Mouse (Mus musculus): ENCODE measurements at regions not wholly inside any gene's neighbourhood (a gene's known extent, or its start where the extent isn't known, plus 50 kb on each side); places are given as distances from the start of the nearest gene placed in this dataset.
A peak's percentile ranks its signal among the peaks of the same experiment; 100 is the strongest.

DNA sequence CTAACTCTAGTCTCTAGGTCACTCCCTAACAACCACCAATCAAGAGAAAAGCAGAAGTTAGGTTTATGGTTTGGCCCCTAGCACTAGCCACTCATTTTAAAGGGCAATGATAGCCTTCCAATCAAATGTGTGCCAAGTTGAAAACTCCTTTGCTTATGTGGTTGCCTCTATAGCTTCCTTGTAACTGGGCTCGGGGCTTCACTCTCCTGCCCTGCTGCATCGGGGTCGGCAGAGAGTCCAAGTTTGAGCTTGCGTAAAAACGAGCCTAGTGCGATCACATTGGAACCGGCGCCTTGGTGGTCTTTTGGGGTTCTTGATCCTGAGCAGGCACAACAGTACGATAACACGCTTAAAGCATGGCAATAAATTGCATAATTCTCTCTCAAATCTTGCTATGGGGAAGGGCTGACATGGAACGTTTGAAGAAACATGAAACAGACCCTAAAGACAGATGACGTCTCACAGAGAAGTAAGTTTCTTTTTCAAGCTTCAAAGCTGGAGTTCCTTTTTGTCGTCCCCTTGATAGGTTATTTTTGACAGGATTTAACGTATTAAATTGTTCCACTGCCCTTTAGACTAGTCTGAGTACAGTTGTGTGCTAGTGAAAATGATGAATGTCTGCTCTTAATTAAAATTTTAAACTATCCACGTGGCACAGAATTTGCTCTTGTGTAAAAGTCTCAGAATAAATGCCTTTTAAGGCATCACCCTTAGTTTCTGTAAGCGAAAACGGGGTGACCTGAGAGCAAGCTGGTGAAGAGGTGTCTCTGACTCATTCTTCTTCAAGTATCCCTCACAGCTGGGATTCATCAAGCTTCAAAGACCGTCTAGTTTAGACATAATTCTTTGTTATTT is 52.0 kb downstream of the 4930426L09Rik start:
- no peak for DNase-seq (ENCODE audit: low read depth)

GRCm38 (mm10) chr2:19055500-19055899 is 57.4 kb downstream of the 4930426L09Rik start:
- DNase-seq (ENCODE audit: low read depth): no peak

- no peak for DNase-seq (ENCODE audit: low read depth)
Measured at GRCm38 (mm10) chr2:19057859-19058258, 59.7 kb downstream of the 4930426L09Rik start.

- DNase-seq (ENCODE audit: low read depth): no peak
Measured at GRCm38 (mm10) chr2:19058765-19059164, 60.6 kb downstream of the 4930426L09Rik start.

GRCm38 (mm10) chr2:19059246-19059645 is 61.1 kb downstream of the 4930426L09Rik start:
- no peak for DNase-seq (ENCODE audit: low read depth)

DNA sequence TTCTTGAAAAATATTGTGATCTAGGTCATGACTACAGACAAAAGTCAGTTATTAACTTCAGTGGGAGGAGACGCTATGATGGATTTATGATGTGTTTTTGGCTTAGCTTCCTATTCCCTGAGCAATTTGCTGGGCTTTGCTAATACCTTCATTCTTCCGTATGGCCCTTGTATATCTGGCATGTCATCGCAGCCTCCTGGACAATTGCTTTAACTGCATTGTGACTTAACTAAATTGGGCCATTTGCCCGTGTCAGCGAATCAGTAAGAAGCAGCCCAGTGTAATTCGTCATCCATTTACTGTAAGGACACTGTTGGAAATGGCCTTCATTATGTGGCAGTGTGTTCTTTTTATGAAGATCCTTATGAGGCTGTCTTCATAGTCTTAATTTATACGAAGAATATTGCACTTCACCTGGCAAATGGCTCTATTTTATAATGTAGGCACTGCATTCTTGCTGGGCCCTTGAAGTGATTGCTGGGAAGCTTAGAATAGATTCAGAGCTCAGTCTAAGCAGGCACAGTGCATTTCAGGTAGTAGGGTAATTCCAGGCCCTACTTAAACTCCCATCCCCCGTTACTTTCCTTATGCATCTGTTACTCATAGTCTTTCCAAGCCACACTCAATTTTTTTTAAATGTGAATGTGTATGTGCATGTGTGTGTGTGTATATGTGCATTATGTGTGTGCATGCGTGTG is 62.2 kb downstream of the 4930426L09Rik start:
- DNase-seq (ENCODE audit: low read depth): no peak

DNA sequence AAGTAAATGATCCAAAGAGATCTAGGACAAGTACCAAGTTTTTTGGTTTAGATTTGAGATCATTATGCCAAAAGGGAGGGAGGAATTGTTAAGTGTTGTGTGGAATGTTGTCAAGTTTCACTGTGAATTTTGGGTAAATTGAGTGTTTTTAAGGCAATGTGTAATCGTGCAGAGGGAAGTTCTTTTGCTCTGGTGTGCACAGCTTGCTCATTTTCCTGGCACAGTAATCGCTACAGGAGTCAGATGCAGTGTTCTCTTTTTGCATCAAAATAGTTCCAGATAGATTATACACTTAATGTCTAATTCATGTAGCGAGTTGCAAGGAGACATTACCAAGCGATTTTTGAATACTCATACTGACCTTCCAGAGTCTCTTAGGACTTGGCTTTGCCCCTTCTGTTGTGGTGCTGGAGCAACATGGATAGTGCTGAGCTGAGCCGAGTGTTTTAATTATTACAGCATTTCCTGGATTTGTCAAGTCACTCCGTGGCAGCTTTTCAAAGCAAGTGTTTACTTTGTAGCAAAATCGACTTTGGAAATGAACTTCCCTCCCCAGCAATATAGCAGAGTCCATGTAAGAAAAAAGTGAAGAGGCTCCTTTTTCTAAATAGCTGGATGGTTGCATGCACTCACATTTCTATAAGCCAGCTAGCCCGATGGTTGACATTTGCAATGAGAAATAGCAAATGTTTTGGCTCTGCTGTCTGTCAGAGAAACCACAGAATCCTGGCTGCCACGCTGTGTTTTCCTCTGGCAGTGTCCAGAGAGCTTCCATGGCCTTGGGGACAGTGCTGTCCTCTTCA is 66.6 kb downstream of the 4930426L09Rik start:
- no peak for DNase-seq (ENCODE audit: low read depth)

GRCm38 (mm10) chr2:19065511-19065910 is 67.4 kb downstream of the 4930426L09Rik start:
- DNase-seq (ENCODE audit: low read depth): no peak

DNA sequence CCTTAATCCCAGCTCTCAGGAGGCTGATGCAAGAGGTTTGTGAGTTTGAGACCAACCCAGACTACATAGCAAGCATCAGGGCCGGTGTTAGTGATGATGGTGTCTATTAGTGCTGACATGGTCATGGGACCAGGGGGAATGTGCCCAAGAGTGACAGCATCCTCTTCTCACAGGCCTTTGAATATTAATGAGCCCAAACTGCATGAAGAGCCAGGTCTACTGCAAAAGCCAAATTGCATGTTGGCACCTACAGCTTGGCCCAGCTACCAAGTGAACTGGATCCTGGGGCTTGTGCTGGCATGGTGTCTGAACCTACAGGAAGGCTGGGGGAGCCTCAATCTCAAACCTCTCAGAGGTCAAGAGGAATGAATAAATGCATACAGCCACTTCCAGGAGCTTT is 70.0 kb downstream of the 4930426L09Rik start:
- DNase-seq (ENCODE audit: low read depth): no peak

DNA sequence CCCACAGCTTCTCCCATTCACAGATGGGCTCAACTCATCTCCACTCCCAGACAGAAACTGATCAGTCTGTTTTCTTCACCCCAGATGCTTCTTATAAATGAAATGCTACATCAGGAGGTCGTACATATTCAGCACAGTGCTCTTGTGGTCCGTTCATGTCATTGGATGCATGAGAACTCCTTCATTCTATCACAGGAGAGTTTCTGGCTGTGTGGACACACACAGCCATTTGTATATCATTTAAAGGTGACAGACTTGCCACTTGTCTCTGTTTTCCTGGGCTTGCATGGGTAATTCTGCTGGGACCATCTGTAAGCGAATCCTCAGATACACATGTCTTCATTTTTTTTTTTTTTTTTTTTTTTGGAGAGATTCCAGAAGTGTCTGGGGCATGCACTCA is 85.7 kb downstream of the 4930426L09Rik start:
- no peak for DNase-seq (ENCODE audit: low read depth)

- DNase-seq (ENCODE audit: low read depth): no peak
Measured at GRCm38 (mm10) chr2:19085105-19085504, 87.0 kb downstream of the 4930426L09Rik start.

- DNase-seq (ENCODE audit: low read depth): no peak
Measured at GRCm38 (mm10) chr2:19086167-19086566, 88.0 kb downstream of the 4930426L09Rik start.

DNA sequence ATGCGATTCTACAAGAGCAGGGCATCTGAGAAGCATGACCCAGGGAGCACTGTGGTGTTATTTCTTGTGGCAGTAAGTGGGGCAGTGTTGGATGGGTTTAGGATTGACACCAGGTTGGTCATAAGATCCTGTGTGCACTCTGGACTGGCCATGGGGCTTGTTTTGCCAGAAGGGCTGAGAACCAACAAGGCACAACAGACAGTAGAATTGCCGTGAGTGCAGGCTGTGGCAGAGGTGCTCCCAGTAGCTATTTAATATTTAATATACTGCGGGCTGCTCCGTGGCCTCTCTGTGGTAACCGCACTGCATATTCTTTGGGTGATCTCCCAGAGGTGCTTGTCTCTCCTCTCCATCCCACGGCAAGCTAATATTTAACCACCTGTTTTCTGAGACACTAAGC is 88.5 kb downstream of the 4930426L09Rik start:
- DNase-seq (ENCODE audit: low read depth): no peak

GRCm38 (mm10) chr2:19099384-19099783 is 99.7 kb upstream of the Armc3 start:
- DNase-seq (ENCODE audit: low read depth): peak; percentile 13

GRCm38 (mm10) chr2:19108753-19109152 is 90.3 kb upstream of the Armc3 start:
- DNase-seq (ENCODE audit: low read depth): no peak

DNA sequence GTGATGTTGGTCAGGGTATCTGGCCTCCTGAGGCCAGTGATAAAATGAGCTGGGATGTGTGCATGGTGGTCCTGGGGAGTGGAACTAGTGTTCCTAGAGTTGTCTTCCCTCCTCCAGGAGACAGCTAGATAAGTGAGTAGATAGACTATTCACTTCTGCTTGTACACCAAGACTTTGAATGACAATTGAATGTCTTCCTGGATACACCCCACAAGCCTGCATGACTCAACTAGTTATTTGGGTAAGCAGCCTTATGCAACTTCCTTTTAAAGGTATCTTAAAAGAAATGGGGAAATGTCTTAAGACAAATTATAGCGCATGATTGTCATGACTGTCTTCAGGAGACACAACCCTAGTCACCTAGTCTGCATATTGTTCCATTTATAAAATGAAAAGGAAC is 79.2 kb upstream of the Armc3 start:
- no peak for DNase-seq (ENCODE audit: low read depth)

- no peak for DNase-seq (ENCODE audit: low read depth)
Measured at GRCm38 (mm10) chr2:19132864-19133263, 66.2 kb upstream of the Armc3 start.

DNA sequence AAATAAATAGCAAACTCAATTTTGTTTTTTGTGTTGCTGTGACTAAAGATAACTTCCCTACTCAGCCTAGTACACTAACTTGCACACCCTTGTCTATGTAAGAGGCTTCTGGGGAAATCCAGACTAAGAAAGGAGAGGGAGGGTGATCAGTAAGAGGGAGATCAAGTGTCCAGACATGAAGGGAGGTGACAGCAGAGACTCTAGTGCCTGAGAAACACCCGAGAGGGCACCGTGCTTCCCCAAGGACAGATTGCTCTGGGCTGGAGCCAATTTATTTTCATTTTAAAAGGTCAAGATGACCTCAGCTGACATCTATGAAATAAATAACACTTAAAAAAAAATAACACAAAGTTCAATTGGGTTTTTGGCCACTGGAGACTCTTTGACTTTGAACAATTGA is 56.5 kb upstream of the Armc3 start:
- no peak for DNase-seq (ENCODE audit: low read depth)

DNA sequence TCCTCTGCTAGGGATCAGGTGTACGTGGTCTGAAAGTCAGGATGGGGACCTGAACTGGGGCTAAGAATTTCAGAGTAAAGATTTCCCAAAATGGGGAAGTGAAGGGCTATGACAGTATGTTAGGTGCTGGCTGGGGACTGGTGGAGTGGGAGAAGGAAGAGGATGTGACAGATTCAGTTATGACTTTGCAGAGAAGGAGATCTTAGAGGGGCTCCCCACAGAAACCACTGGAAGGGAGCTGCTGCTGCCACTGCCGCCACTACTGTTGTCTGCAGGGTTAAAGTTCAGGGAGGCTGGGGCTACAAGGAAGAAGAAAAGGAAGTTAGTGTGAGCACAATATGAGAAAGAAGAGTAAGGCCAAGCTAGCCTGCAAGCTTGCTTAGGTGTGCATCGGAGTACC is 53.7 kb upstream of the Armc3 start:
- DNase-seq (ENCODE audit: low read depth): no peak

GRCm38 (mm10) chr2:19145881-19146280 is 53.2 kb upstream of the Armc3 start:
- no peak for DNase-seq (ENCODE audit: low read depth)

DNA sequence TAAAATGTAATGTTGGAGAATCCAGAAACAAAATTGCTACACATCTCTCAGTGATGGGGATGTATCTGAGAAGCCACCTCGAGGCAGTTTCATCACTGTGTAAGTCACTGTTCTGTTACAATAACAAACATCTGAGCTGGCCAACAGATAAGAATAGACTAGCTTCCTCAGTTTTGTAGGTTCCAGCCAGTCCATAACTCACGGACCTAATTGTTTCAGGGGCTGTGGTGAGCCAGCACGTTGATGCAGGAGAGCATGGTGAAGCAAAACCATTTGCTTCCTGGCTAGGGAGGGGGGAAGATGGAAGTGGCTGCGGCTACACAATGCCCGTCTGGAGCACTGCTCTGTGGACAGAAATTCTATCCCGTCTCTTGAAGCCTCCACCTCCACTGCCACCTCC is 52.8 kb upstream of the Armc3 start:
- no peak for DNase-seq (ENCODE audit: low read depth)

DNA sequence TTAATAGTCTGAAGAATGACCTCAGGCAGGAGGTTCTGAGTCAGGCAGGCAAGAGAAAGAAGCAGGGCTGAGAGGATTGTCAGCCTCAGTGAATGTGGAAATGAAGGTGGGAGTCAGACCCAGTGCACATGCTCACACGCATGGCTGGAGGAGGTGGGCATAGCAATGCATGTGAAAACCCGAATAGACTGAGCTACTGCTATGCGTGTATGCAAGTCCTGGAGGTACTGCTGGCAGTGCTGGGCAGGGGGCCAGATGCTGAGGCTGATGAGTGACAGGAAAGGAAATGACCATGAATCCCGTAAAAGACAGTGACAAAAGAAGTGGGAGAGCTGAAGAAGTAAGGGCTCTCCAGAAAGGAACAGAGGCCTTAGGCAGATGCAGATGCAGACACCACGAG is 50.3 kb upstream of the Armc3 start:
- no peak for DNase-seq (ENCODE audit: low read depth)

Data from c-Kit-positive CD71-positive TER-119-negative erythroid progenitor cells, embryonic 14.5 days (primary cell).